Mouse (Mus musculus) embryonic facial prominence, embryonic 15.5 days (tissue): ENCODE results near the gene 5730455P16Rik. TPM values are rescaled to one million over a fixed set of nuclear protein-coding genes. Genes with fewer than 3 reads are reported as not detected.
"Not testable (repeated sequence)": the region's sequence is repeated elsewhere in the genome, so short reads cannot be mapped to it uniquely, and the experiment has no call there.

Experiments used
- ATAC-seq: fragments of 200-750 bp; cut with Nextera tagmentation; 2 replicates; pipeline ENCODE4 v1.8.0; 2017; ENCODE audit warnings: low read depth, moderate TSS enrichment; ENCODE audit not compliant: insufficient number of reproducible peaks, low FRiP score, low TSS enrichment
- H3K27ac ChIP-seq: fragments of 300-500 bp; sonication (generic); replicated peaks from 2 replicates; pipeline ENCODE4 v1.5.1; 2015; ENCODE audit warnings: mild to moderate bottlenecking, inconsistent platforms
- H3K27me3 ChIP-seq: fragments of 300-500 bp; sonication (generic); 2 replicates; pipeline ENCODE4 v1.6.1; 2015; ENCODE audit warnings: inconsistent platforms
- H3K36me3 ChIP-seq: fragments of 300-500 bp; sonication (generic); 2 replicates; pipeline ENCODE4 v1.6.1; 2015; ENCODE audit warnings: mild to moderate bottlenecking, inconsistent platforms
- H3K4me1 ChIP-seq: fragments of 300-500 bp; sonication (generic); 2 replicates; pipeline ENCODE4 v1.6.1; 2015; ENCODE audit warnings: inconsistent platforms
- H3K4me2 ChIP-seq: fragments of 300-500 bp; sonication (generic); replicated peaks from 2 replicates; pipeline ENCODE4 v1.6.1; 2015; ENCODE audit warnings: mild to moderate bottlenecking, inconsistent platforms
- H3K4me3 ChIP-seq: fragments of 300-500 bp; sonication (generic); replicated peaks from 2 replicates; pipeline ENCODE4 v1.5.1; 2015; ENCODE audit warnings: mild to moderate bottlenecking, inconsistent platforms
- H3K9ac ChIP-seq: fragments of 300-500 bp; sonication (generic); 2 replicates; pipeline ENCODE4 v1.6.1; 2015; ENCODE audit warnings: inconsistent platforms
- H3K9me3 ChIP-seq: fragments of 300-500 bp; sonication (generic); replicated peaks from 2 replicates; pipeline ENCODE4 v1.6.1; 2016; ENCODE audit warnings: inconsistent platforms
- WGBS: fragments of 180-500 bp; shearing (Covaris S2); methylation state at CpG from one replicate; pipeline ENCODE4 v1.1.7; 2015; 5-methylcytosine and 5-hydroxymethylcytosine counted together
- polyA plus RNA-seq: library from polyadenylated mRNA; unstranded; fragments of >200 nt; fragmentation: Nextera tagmentation; extraction: Ambion mirVana; gene quantifications from 2 replicates; pipeline ENCODE4 v1.2.1, GENCODE M21; 2015

5730455P16Rik gene
- 20.3 and 20.9 TPM in 2 replicates for polyA plus RNA-seq

DNA sequence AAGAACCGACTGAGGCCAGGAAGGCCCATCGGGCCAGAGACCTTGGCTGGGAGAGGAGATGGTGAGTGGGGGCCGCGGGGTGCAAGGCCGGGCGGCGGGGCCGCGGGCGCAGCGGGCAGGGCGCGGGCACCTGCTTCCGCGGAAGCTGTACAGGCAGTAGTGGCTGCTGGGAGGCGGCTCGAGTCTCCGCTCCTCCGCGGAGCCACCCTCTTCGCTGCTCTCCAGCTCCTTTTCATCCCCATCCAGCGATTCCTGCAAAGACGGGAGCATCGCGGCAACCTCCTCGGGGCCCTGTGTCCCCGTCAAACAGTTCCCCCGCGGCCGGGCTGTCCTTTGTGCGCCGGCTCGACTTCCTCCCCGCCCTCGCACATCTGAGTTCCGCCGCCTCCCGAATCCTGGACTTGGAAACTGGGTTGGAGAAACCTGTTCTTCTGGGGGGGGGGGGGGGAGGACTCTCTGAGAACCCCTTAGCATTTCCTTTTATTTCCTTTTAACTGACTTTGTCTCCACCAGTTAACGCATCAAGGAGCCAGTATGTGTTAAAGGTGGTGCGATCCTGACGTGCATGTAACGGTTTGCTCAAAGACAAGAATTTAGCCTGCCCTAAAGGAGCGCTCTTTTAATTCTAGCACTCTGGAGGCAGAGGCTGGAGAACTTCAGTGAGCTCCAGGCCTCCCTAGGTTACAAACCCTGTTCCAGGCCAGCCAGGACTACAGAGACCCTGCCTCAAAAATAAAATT is at the start of gene 5730455P16Rik:
Gene 5730455P16Rik (minus strand): TSS at position 323 of the 740 bp plus-strand sequence.
- peak within 1 kb of the TSS; percentile 77 for H3K4me2 ChIP-seq
- peak within 1 kb of the TSS; percentile 90 for H3K27ac ChIP-seq
- WGBS = 1% methylated on average over 43 of the region's 43 CpGs
- H3K4me3 ChIP-seq = peak within 1 kb of the TSS; percentile 93
- ATAC-seq = peak; percentile 81
- peak within 1 kb of the TSS; percentile 96 for H3K9ac ChIP-seq
- H3K4me1 ChIP-seq = peaks cover 14% of the 10 kb centered on the region
- peaks cover 25% of the 10 kb centered on the region for H3K36me3 ChIP-seq
- no peaks in the 10 kb centered on the region for H3K27me3 ChIP-seq
- H3K9me3 ChIP-seq = no peaks in the 10 kb centered on the region

DNA sequence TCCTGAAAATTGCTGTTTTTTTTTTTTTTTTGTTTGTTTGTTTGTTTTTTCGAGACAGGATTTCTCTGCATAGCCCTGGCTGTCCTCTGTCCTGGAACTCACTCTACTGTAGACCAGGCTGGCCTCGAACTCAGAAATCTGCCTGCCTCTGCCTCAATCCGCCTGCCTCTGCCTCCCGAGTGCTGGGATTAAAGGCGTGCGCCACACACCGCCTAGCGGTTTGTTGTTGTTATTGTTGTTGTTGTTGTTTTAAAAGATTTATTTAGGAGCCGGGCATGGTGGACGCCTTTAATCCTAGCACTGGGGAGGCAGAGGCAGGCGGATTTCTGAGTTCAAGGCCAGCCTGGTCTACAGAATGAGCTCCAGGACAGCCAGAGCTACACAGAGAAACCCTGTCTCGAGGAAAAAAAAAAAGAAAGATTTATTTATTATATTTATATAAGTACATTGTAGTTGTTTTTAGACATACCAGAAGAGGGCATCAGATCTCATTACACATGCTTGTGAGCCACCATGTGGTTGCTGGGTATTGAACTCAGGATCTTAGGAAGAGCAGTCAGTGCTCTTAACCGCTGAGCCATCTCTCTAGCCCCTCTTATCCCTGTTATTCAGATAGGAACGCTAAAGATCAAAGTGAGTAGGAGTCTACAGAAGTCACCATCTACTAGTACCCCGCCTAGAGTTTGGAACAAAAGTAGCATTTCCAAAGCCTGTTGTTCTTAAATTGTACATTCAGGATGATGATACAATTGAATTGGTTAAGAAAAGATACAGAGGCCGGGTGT is 48.4 kb upstream of the 5730455P16Rik start:
- not testable (repeated sequence) for H3K27ac ChIP-seq, H3K4me2 ChIP-seq, H3K36me3 ChIP-seq, H3K27me3 ChIP-seq, H3K9me3 ChIP-seq, H3K9ac ChIP-seq, H3K4me1 ChIP-seq, ATAC-seq, H3K4me3 ChIP-seq
- 80% methylated on average over 16 of the region's 16 CpGs for WGBS

DNA sequence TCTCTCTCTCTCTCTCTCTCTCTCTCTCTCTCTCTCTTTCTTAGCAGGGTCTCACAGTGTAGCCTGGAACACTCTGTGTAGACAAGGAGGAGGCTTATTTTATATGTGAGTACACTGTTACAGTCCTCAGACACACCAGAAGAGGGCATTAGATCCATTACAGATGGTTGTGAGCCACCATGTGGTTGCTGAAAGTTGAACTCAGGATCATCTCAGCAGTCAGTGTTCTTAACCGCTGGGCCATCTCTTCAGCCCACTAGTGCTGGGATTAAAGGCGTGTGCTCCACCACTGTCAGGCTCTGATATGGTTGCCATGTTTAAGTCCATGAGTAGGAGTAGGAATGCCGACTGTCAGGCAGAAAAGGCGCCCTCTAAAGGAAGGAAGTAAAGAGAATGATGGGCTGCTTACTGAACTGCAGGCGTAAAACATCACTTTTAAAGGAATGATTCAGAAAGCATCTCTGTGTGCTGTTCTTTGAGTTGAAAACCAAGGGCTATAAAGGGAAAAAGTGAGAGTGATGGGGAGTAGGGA is 47.5 kb upstream of the 5730455P16Rik start:
- Histone ChIP-seq H3K4me1 (peaks cover 7% of the 10 kb centered on the region; the same call in 1 of the 2 replicates), H3K4me2 (no peak overlapping the region), H3K27me3 (no peaks in the 10 kb centered on the region), H3K27ac (no peak overlapping the region), H3K9ac (no peak overlapping the region), H3K9me3 (no peaks in the 10 kb centered on the region), H3K36me3 (no peaks in the 10 kb centered on the region), H3K4me3 (no peak overlapping the region)
- 61% methylated on average over 5 of the region's 5 CpGs for WGBS
- no peak for ATAC-seq

DNA sequence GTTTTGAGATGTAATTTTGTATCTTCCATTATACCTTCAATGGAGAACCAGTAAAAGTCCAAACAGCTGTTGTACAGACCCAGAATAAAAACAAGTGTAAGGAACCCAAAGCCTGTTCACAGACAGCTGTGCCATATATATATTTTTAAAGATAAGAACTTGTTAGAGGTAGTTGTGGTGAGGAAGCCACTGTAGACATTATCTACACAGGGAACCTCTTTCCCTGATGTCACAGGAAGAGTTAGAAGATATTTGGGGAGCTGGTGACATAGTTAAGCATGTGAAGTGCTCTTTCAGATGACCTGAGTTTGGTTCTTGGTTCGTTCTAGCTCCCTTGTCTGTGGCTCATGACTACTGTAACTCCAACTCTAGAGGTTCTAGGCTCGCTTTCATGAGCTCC is 46.9 kb upstream of the 5730455P16Rik start:
- 80% methylated on average over 2 of the region's 2 CpGs for WGBS

DNA sequence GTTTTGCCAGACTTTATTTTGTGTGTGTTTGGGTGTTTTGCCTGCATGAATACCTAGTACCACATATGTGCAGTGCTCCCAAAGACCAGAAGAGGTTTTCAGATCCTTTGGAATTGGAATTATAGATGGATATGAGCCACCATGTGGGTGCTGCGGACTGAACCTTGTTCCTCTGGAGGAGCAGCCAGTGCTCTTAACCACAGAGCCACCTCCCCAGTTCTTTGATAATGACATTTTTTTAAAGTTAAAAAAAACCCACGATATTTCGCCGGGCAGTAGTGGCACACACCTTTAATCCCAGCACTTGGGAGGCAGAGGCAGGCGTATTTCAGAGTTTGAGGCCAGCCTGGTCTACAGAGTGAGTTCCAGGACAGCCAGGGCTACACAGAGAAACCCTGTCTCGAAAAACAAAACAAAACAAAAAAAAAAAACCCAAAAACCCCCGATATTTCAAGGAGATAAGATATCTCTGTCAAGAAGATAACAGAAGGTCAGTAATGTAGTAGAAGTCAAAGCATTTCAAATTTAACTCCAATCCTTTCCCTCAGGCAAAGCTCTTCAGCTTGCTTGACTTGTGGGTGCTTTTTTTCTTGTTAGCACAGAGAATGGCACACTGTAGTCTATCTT is 43.7 kb upstream of the 5730455P16Rik start:
- H3K36me3 ChIP-seq = peaks cover 8% of the 10 kb centered on the region
- no peak overlapping the region for H3K27ac ChIP-seq
- no peak for ATAC-seq
- no peak overlapping the region for H3K4me3 ChIP-seq
- H3K4me2 ChIP-seq = no peak overlapping the region
- H3K27me3 ChIP-seq = no peaks in the 10 kb centered on the region
- no peaks in the 10 kb centered on the region for H3K4me1 ChIP-seq
- WGBS = 82% methylated on average over 7 of the region's 7 CpGs
- H3K9me3 ChIP-seq = no peaks in the 10 kb centered on the region
- no peak overlapping the region for H3K9ac ChIP-seq

More for the DNA sequence above, 46.9 kb upstream of the 5730455P16Rik start:
- H3K4me1 ChIP-seq = peaks cover 4% of the 10 kb centered on the region; the same call in 1 of the 2 replicates
- no peaks in the 10 kb centered on the region for H3K9me3 ChIP-seq
- no peak overlapping the region for H3K4me2 ChIP-seq
- no peak overlapping the region for H3K4me3 ChIP-seq
- H3K27me3 ChIP-seq = no peaks in the 10 kb centered on the region
- H3K27ac ChIP-seq = no peak overlapping the region
- ATAC-seq = no peak
- H3K9ac ChIP-seq = no peak overlapping the region
- H3K36me3 ChIP-seq = no peaks in the 10 kb centered on the region

DNA sequence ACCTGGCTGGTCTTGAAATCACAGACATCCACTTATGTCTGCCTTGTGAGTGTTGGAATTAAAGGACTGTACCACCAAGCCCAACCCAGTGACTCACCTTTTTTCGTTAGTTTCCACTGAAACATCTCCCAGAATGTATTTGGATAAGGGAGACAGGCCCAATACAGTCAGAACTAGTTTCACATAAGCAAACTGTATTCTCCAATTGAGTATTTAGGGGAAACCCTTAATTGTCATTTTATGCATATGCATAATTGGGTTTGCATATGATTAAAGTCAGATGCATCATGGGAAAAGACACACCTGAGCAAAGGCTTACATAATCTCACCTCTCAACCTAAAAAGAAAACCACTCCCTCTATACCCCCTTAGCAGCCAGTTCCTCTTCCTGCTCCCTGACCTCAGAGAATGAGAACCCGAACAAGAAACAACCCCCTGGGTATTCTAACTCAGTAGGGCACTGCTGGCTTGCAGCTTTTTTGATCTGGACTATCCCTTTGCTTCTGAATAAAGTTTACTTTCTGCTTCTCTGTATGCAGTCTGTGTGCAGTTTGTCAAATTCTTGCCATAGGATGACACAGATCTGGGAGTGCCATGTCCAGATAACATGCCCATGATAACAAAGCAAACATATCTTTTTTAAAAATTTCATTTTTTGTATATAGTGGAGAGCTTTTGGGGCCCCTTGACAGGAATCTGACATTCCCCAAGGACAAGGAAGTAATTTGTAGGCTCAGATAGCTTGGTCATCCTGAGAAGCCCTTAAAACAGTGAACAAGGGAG is 42.6 kb upstream of the 5730455P16Rik start:
- ATAC-seq = no peak
- Histone ChIP-seq H3K4me3 (no peak overlapping the region), H3K4me2 (no peak overlapping the region), H3K36me3 (peaks cover 15% of the 10 kb centered on the region), H3K27ac (no peak overlapping the region), H3K9ac (no peak overlapping the region), H3K27me3 (no peaks in the 10 kb centered on the region), H3K4me1 (no peaks in the 10 kb centered on the region), H3K9me3 (no peaks in the 10 kb centered on the region)
- WGBS = 57% methylated on average over 2 of the region's 2 CpGs

DNA sequence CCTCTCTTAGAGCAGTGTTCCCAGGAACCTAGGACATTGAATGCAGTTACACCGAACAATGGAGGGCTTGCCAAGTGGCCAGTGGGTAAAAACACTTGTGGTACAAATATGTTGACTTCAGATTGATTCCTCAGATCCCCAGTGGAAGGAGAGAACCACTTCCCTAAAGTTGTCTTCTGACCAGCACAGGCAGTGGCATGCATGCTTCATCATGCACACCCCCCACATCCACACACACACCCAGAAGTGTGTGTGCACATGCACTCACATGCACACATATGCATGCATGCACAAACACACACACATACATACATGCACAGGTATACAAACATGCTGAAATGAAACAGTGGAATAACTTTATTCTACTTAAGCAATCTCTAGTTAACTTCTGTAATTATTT is 41.9 kb upstream of the 5730455P16Rik start:
- H3K4me3 ChIP-seq = no peak overlapping the region
- ATAC-seq = no peak
- no peaks in the 10 kb centered on the region for H3K27me3 ChIP-seq
- 76% methylated on average over 1 of the region's 1 CpGs for WGBS
- H3K4me1 ChIP-seq = no peaks in the 10 kb centered on the region
- H3K4me2 ChIP-seq = no peak overlapping the region
- no peak overlapping the region for H3K27ac ChIP-seq
- no peaks in the 10 kb centered on the region for H3K9me3 ChIP-seq
- H3K9ac ChIP-seq = no peak overlapping the region
- H3K36me3 ChIP-seq = peaks cover 20% of the 10 kb centered on the region

DNA sequence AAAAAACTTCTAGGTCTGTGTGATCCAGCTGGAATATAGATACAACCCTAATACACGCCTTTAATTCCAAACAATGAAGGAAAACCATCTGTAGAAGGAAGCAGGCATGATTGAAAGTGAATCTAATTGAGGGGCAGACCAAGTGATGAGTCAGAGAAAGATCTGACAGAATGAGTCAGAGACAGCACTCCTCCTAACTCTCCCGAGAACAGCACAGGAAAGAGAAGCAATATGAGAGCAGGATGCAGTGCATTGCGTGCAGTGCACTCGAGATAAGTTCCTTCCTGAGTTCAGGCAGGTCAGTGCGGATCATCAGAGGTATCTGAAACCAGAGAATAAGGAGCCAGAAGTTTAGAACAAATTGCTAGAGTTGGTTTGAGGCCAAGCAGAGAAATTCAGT is 39.3 kb upstream of the 5730455P16Rik start:
- Histone ChIP-seq H3K27ac (no peak overlapping the region), H3K4me1 (no peaks in the 10 kb centered on the region), H3K4me3 (no peak overlapping the region), H3K36me3 (peaks cover 23% of the 10 kb centered on the region), H3K4me2 (no peak overlapping the region), H3K9me3 (no peaks in the 10 kb centered on the region), H3K27me3 (no peaks in the 10 kb centered on the region), H3K9ac (no peak overlapping the region)
- 87% methylated on average over 5 of the region's 5 CpGs for WGBS
- no peak for ATAC-seq

DNA sequence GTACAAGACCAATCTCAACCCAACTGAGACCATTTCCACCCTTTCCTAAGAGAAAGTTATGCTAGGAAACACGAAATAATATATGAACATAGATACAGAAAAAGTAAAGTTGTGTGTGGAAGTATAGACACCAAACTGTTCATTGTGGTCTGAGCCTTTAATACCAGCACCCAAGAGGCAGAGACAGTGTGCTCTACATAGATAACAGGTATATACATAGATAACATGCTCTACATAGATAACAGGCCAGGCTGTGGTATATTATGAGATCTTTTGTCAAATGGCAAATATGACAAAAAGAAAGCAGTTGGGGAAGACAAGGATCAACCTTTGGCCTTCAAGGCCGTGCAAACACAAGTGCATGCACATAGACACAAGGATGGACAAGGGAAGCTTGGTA is 32.5 kb upstream of the 5730455P16Rik start:
- Histone ChIP-seq H3K27ac (no peak overlapping the region), H3K9ac (no peak overlapping the region), H3K27me3 (no peaks in the 10 kb centered on the region), H3K4me1 (no peaks in the 10 kb centered on the region), H3K4me3 (no peak overlapping the region), H3K9me3 (no peaks in the 10 kb centered on the region), H3K4me2 (no peak overlapping the region), H3K36me3 (peaks cover 42% of the 10 kb centered on the region)
- WGBS = 91% methylated on average over 2 of the region's 2 CpGs
- no peak for ATAC-seq

DNA sequence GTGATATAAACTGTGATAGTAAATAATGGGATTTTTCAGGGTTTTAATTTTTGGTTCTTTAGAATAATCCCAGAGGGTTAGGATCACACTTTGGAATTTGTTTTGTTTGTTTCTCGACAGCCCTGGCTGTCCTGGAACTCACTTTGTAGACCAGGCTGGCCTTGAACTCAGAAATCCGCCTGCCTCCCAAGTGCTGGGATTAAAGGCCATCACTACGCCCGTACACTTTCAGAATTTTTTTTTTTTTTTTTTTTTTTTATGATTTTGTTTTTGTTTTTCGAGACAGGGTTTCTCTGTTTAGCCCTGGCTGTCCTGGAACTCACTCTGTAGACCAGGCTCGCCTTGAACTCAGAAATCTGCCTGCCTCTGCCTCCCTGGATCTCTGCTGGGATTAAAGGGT is 30.0 kb upstream of the 5730455P16Rik start:
- H3K9me3 ChIP-seq, H3K27me3 ChIP-seq, H3K4me2 ChIP-seq, H3K27ac ChIP-seq, ATAC-seq, H3K9ac ChIP-seq, H3K4me3 ChIP-seq, H3K4me1 ChIP-seq: not testable (repeated sequence)
- 91% methylated on average over 6 of the region's 6 CpGs for WGBS
- peaks cover 50% of the 10 kb centered on the region for H3K36me3 ChIP-seq
